Mouse (Mus musculus) layer of hippocampus, adult 8-10 months (tissue): ENCODE measurements at regions not wholly inside any gene's neighbourhood (a gene's known extent, or its start where the extent isn't known, plus 50 kb on each side); places are given as distances from the start of the nearest gene placed in this dataset.

Experiments used
- DNase-seq, 2 experiments: peaks; one replicate each; pipeline ENCODE4 v3.0.0; 2022; ENCODE audit warnings: low spot score in 2 of 2

- no peak for DNase-seq
Measured at GRCm38 (mm10) chr14:99366281-99366987, 67.9 kb downstream of the Klf5 start.

GRCm38 (mm10) chr14:99366996-99367555 is 68.6 kb downstream of the Klf5 start:
- DNase-seq = no peak

- DNase-seq = no peak
Measured at GRCm38 (mm10) chr14:99369366-99369765, 70.9 kb downstream of the Klf5 start.

GRCm38 (mm10) chr14:99373682-99374081 is 75.2 kb downstream of the Klf5 start:
- no peak for DNase-seq

- DNase-seq = no peak
Measured at GRCm38 (mm10) chr14:99375040-99375610, 76.6 kb downstream of the Klf5 start.

GRCm38 (mm10) chr14:99376652-99377502 is 78.4 kb downstream of the Klf5 start:
- DNase-seq = peak in 1 of 2 experiments; percentile 21

- no peak for DNase-seq
Measured at GRCm38 (mm10) chr14:99381262-99382017, 82.9 kb downstream of the Klf5 start.

- DNase-seq = no peak
Measured at GRCm38 (mm10) chr14:99382051-99382450, 83.6 kb downstream of the Klf5 start.

GRCm38 (mm10) chr14:99383170-99383569 is 84.7 kb downstream of the Klf5 start:
- no peak for DNase-seq

GRCm38 (mm10) chr14:99387581-99387980 is 89.1 kb downstream of the Klf5 start:
- no peak for DNase-seq

- DNase-seq = no peak
Measured at GRCm38 (mm10) chr14:99389306-99389705, 90.8 kb downstream of the Klf5 start.

- DNase-seq = no peak
Measured at GRCm38 (mm10) chr14:99391700-99392099, 93.2 kb downstream of the Klf5 start.

GRCm38 (mm10) chr14:99392813-99393212 is 94.3 kb downstream of the Klf5 start:
- DNase-seq = no peak

GRCm38 (mm10) chr14:99393611-99394010 is 95.1 kb downstream of the Klf5 start:
- DNase-seq = no peak

- DNase-seq = no peak
Measured at GRCm38 (mm10) chr14:99403155-99403726, 104.8 kb downstream of the Klf5 start.

GRCm38 (mm10) chr14:99405228-99405627 is 106.7 kb downstream of the Klf5 start:
- no peak for DNase-seq

- DNase-seq = no peak
Measured at GRCm38 (mm10) chr14:99411835-99412234, 113.3 kb downstream of the Klf5 start.

- DNase-seq = no peak
Measured at GRCm38 (mm10) chr14:99416169-99416568, 117.7 kb downstream of the Klf5 start.

GRCm38 (mm10) chr14:99418970-99419369 is 120.5 kb downstream of the Klf5 start:
- no peak for DNase-seq

GRCm38 (mm10) chr14:99423334-99423733 is 124.8 kb downstream of the Klf5 start:
- DNase-seq = no peak

- no peak for DNase-seq
Measured at GRCm38 (mm10) chr14:99427049-99427448, 128.6 kb downstream of the Klf5 start.
